Mouse (Mus musculus) spleen, adult 12 weeks (tissue): Measurements from ENCODE around the gene Ager.

Experiments
- DNase-seq: peaks from one replicate; pipeline ENCODE4 v3.0.0; 2022; ENCODE audit warnings: low spot score

Gene Ager

GRCm38 (mm10) chr17:34632261-34632691, 34.6 kb downstream of the Ager start:
- DNase-seq: peak; percentile 42

DNA sequence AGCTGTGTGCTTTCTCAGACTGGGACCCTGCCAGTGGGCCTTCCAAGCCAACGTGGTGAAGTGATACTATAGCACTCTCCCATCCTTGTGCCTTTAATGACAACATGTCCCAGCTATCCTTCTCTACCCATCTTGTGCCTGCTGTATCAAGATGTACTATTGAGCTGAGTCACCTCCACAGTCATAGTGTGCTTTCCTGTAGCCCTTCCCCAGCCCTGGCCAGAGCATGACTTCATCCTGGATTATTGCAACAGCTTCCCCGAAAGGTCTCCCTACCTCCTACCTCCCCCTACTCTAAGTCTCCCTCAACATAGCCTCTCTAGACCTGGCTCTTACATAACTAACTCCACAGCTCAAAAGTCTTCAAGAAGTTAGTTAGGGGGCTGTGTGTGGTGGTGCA, 38.0 kb downstream of the Ager start:
- DNase-seq: no peak

DNA sequence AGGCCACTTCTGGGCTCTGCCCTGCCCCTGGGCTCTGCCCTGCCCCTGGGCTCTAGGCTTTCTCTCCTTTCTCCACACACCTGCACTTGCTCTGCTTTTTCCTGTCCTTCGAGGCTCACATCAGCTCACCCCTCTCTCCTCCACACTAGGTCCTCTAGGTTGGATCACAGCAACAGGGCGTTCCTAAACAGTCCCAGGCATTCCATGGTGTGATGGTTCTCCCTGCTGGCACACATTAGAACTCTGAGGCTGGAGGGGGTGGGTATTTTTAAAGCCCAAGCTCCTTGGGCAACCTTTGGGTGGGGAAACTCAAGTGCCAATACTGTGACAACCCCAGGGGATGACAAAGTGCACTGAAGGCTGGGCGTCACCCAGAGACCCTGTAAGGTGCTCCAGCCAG, 39.8 kb downstream of the Ager start:
- DNase-seq: no peak

GRCm38 (mm10) chr17:34639461-34640255, 42.0 kb downstream of the Ager start:
- no peak for DNase-seq

DNA sequence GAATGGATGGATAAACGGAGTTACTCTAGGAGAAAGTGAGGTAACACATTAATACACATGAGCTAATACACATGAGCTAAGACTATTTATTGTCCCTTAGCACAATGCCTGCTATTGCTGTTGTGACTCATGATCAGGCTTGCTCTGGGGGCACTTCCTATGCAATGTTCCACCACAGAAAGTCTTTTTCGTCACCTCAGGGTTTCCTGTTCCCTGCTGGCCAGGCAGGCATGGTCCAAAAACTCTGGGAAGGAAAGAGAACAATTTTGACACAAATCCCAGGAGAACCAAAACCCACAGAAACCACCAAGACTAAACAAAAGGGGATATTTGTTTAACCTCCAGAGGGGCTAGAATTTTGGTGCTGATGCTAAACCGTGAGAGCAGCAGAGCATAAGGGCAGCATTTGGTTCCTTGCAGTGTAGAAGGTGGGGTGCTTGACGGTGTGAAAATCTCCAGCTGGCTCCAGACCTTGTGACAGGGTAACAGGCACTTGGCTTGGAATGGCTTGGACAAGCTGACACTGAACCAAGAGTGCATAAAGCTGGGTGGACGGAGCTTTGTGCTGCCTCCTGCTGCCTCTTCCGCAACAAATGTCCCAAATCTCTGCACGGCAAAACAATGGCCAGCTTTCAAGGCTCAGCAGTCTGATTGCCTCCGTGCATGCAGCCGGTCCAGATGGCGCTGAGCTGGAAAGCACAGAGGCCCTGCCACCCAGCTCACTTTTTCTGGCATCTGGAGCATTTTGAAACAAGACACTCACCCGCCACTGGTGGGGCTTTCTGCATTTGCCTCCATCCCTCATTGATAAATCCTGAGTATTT, 43.3 kb downstream of the Ager start:
- DNase-seq: no peak

- DNase-seq: no peak
These were observed 44.3 kb downstream of the Ager start for GRCm38 (mm10) chr17:34641945-34642344.

DNA sequence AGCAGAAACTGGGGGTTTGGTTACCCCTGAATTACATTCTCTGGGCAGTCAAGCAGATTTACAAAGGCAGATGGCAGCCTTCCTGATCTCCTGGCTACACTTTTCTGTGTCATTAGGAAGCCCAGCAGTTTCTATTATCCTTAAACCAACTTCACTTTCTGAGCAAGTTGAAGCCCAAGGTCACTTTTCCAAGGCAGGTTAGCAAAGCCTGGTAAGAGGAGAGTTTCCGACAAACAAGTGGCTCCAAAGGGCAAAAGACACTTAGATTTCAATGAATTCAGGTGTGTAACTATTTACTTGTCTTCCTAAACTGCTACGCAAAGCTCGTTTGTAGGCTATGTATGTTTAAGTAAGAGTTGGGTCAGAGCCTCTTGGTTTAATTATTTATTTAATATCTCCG, 45.7 kb downstream of the Ager start:
- DNase-seq: no peak

- DNase-seq: no peak
These were observed 46.3 kb downstream of the Ager start for GRCm38 (mm10) chr17:34643944-34644343.

DNA sequence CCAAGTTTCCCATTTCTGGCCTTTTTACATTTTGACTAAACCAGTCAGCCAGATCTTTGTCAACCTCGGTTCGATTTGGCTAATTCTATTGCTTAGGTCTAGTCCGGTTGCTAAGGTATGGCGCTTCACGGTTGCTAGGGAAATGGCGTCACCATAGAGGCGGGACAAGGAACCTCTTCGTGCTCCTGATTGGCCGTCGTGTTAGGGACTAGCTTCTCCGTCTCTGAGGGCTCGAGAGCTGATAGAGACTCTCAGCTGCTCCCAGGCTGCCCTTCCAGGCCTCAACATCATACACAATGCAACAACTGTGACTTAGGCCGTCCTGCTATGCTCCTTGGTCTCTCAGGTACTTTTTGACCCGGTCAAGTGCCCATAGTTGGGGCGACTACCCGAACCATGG, 46.9 kb downstream of the Ager start, which contains the start of gene Fkbpl:
Gene Fkbpl (plus strand): TSS at position 157 of the 400 bp plus-strand sequence.
- peak; percentile 83 for DNase-seq

GRCm38 (mm10) chr17:34645256-34645829, 47.7 kb downstream of the Ager start:
- no peak for DNase-seq

DNA sequence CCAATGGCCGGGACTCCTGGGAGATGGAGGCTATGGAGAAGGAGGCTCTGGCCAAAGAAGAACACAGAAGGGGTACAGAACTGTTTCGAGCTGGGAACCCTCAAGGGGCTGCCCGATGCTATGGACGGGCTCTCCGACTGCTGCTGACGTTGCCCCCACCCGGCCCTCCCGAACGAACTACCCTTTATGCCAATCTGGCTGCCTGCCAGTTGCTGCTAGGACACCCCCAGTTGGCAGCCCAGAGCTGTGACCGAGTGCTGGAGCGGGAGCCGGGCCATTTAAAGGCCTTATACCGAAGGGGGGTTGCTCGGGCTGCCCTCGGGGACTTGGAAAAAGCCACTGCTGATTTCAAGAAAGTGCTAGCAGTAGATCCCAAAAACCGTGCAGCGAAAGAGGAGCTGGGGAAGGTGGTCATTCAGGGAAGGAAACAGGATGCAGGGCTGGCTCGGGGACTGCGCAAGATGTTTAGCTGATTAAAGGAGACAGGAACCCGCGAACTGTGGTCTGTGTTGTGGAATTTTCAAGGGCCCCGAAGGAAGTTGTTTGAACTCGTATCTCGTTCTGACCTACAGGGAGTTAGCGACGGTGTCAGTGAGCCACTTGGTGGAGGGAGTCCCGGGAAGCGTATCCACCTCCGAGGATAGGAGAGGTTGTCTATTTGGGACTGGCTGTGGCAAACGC, 48.3 kb downstream of the Ager start:
- no peak for DNase-seq

DNA sequence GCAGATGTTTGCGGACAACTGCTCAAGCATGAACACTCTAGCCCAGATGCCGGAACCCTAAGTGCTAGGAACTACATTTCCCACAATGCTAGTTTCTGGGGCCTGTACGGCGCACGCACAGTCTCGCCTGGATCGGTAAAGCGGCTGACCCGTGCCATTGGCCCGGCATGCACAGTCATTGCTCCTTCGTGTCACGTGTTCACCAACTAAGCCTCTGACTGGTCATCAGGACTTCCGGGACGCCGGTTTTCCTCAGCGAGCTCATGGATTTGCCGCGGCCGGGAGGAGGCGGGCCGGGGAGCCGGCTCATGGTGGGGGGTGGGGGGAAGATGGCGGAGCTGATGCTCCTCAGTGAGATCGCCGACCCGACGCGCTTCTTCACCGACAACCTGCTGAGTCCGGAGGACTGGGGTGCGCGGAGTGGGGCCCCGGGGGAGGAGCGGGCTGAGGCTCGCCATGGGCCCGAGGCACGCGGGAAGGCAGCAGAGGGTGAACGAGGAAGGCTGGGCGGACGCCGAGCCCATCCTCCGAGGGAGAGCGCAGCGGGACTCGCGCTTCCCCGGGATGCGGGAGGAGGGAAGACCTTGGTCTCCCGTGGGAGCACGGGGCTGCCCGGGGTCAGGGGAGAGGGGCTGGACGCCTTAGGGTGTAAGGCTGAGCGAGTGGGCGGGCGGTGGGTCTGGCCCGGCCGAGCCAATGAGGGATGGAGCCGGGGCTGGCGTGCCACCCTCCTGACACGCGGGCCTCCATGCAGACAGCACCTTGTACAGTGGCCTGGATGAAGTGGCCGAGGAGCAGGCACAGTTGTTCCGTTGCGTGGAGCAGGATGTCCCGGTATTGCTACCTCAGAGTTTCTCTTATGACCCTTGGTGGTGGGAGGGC, 49.5 kb downstream of the Ager start, which contains the start of gene Atf6b:
Gene Atf6b (plus strand): TSS at position 241 of the 882 bp plus-strand sequence.
- peak; percentile 85 for DNase-seq

- DNase-seq: no peak
These were observed 50.7 kb downstream of the Ager start for GRCm38 (mm10) chr17:34648141-34648890.

GRCm38 (mm10) chr17:34649106-34649864, 51.6 kb downstream of the Ager start:
- no peak for DNase-seq
